Mouse (Mus musculus): ENCODE data around the gene Dusp6.
"Not testable (repeated sequence)": the region's sequence is repeated elsewhere in the genome, so short reads cannot be mapped to it uniquely, and the experiment has no call there.

Gene Dusp6

GRCm38 (mm10) chr10:99262867-99263379 lies at the start of gene Dusp6:
Dusp6 (plus strand) TSS chr10:99263231.
- in situ Hi-C loops (cut with MboI, MseI), result loop anchor here (5.0 kb wide), 2 partner anchors 56 to 199 kb away; no protein-coding TSS in a partner anchor

- in situ Hi-C loops (cut with MboI, MseI), result no loop called here
These were observed 48.4 kb upstream of the Dusp6 start for GRCm38 (mm10) chr10:99214421-99215299.

GRCm38 (mm10) chr10:99216570-99216969 lies 46.5 kb upstream of the Dusp6 start:
- in situ Hi-C loops (cut with MboI, MseI), result not testable (repeated sequence)

GRCm38 (mm10) chr10:99221540-99221939 lies 41.5 kb upstream of the Dusp6 start:
- in situ Hi-C loops (cut with MboI, MseI), result no loop called here

GRCm38 (mm10) chr10:99222726-99223125 lies 40.3 kb upstream of the Dusp6 start:
- in situ Hi-C loops (cut with MboI, MseI), result no loop called here

- in situ Hi-C loops (cut with MboI, MseI), result no loop called here
These were observed 38.8 kb upstream of the Dusp6 start for GRCm38 (mm10) chr10:99224218-99224617.

- in situ Hi-C loops (cut with MboI, MseI), result no loop called here
These were observed 36.2 kb upstream of the Dusp6 start for GRCm38 (mm10) chr10:99226782-99227181.

- in situ Hi-C loops (cut with MboI, MseI), result no loop called here
These were observed 34.8 kb upstream of the Dusp6 start for GRCm38 (mm10) chr10:99227968-99228864.

- in situ Hi-C loops (cut with MboI, MseI), result no loop called here
These were observed 33.9 kb upstream of the Dusp6 start for GRCm38 (mm10) chr10:99229031-99229684.

GRCm38 (mm10) chr10:99232518-99233227 lies 30.4 kb upstream of the Dusp6 start:
- in situ Hi-C loops (cut with MboI, MseI), result no loop called here

GRCm38 (mm10) chr10:99234336-99234735 lies 28.7 kb upstream of the Dusp6 start:
- in situ Hi-C loops (cut with MboI, MseI), result no loop called here

- in situ Hi-C loops (cut with MboI, MseI), result no loop called here
These were observed 27.9 kb upstream of the Dusp6 start for GRCm38 (mm10) chr10:99235081-99235480.

- in situ Hi-C loops (cut with MboI, MseI), result no loop called here
These were observed 25.7 kb upstream of the Dusp6 start for GRCm38 (mm10) chr10:99237205-99237832.

- in situ Hi-C loops (cut with MboI, MseI), result no loop called here
These were observed 24.5 kb upstream of the Dusp6 start for GRCm38 (mm10) chr10:99238537-99238936.

GRCm38 (mm10) chr10:99241284-99241828 lies 21.7 kb upstream of the Dusp6 start:
- in situ Hi-C loops (cut with MboI, MseI), result no loop called here

- in situ Hi-C loops (cut with MboI, MseI), result no loop called here
These were observed 21.0 kb upstream of the Dusp6 start for GRCm38 (mm10) chr10:99241829-99242711.

GRCm38 (mm10) chr10:99242721-99243120 lies 20.3 kb upstream of the Dusp6 start:
- in situ Hi-C loops (cut with MboI, MseI), result no loop called here

GRCm38 (mm10) chr10:99243907-99244489 lies 19.0 kb upstream of the Dusp6 start:
- in situ Hi-C loops (cut with MboI, MseI), result no loop called here
